ENCODE assay signal across 8 mouse cellular contexts in the genomic region with DNA sequence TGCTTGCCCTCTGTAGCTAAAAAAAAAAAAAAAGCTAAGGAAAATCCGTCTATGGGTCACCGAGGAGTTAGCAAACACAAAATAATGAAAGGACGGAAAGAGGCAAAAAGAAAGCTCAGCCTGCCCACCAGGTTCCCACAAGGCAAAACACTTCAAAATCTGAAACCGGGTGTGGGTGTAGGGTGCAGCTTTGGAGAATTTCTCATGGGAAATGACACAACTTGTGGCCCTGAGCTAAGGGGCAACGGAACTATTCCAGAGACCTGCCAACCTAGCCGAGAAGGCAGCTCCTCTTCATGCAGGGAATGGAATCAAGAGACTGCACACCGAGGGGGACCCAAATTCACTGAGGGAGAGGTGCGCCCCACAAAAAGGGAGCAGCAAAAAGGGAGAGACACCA. TPM values are rescaled to one million over a fixed set of nuclear protein-coding genes. Genes with fewer than 3 reads are reported as not detected.
DNase-seq lines count a peak whose midpoint lies in the region; ATAC-seq and TF ChIP-seq lines count a peak whose summit lies in the region.

No protein-coding gene starts in this region.

- peak overlapping the region; percentile 94 for H3K4me2 ChIP-seq in forebrain, embryonic 14.5 days (ENCODE audit: low read length)
- peak overlapping the region; percentile 97 for H3K4me2 ChIP-seq in liver, embryonic 11.5 days

- no peak for TF ChIP-seq POLR2A in cerebellum, adult 2 months (IDR thresholded peaks at IDR 0.05; ENCODE audit: borderline replicate concordance, insufficient read depth, low read length)
- no peak for TF ChIP-seq POLR2A in ES-Bruce4 (IDR thresholded peaks at IDR 0.05; ENCODE audit: insufficient read depth, low read length)

- H3K36me3 ChIP-seq in ES-Bruce4 (ENCODE audit: control insufficient read depth, insufficient read depth, low read length, poor library complexity, severe bottlenecking): peaks cover 11% of the 10 kb centered on the region
- peaks cover 23% of the 10 kb centered on the region for H3K36me3 ChIP-seq in forebrain, embryonic 14.5 days (ENCODE audit: control insufficient read depth, insufficient read depth, low read length)
- peaks cover 12% of the 10 kb centered on the region for H3K36me3 ChIP-seq in liver, embryonic 11.5 days (ENCODE audit: control insufficient read depth, insufficient read depth, low read length)
- H3K36me3 ChIP-seq in splenic B cell, adult 2 months (ENCODE audit: control insufficient read depth, insufficient read depth, low read length, poor library complexity, severe bottlenecking): peaks cover 5% of the 10 kb centered on the region

- H3K9me3 ChIP-seq in ES-Bruce4 (replicated peaks; ENCODE audit: control insufficient read depth, insufficient read depth, low read length, poor library complexity, severe bottlenecking): peaks cover 12% of the 10 kb centered on the region
- H3K9me3 ChIP-seq in forebrain, embryonic 14.5 days (replicated peaks; ENCODE audit: control insufficient read depth, low read length): no peaks in the 10 kb centered on the region
- H3K9me3 ChIP-seq in liver, embryonic 11.5 days (ENCODE audit: control insufficient read depth, low read length): no peaks in the 10 kb centered on the region

- no peak for DNase-seq in cerebellum, adult 2 months
- no peak for DNase-seq in cerebellum, postnatal 4 days (ENCODE audit: low spot score in 2 of 2)
- no peak for DNase-seq in forebrain, embryonic 14.5 days (ENCODE audit: low spot score)
- DNase-seq in liver, embryonic 11.5 days (ENCODE audit: low spot score): no peak
- DNase-seq in splenic B cell, adult 2 months (ENCODE audit: low read depth, low spot score): peak; percentile 8
- no peak for DNase-seq in cerebellum, adult 11 months
- no peak for DNase-seq in urinary bladder, postnatal 4 days (ENCODE audit: low spot score in 2 of 2)

- peak overlapping the region; percentile 92 for H3K9ac ChIP-seq in ES-Bruce4 (ENCODE audit: low read depth, poor library complexity, severe bottlenecking)
- peak overlapping the region; percentile 98 for H3K9ac ChIP-seq in forebrain, embryonic 14.5 days (ENCODE audit: low read length)
- peak overlapping the region; percentile 97 for H3K9ac ChIP-seq in liver, embryonic 11.5 days (ENCODE audit: low read depth, low read length)

- H3K27ac ChIP-seq in cerebellum, adult 2 months (ENCODE audit: insufficient read depth, low read length): peak overlapping the region; percentile 85
- no peak overlapping the region for H3K27ac ChIP-seq in ES-Bruce4 (ENCODE audit: insufficient read depth, low read length)
- no peak overlapping the region for H3K27ac ChIP-seq in forebrain, embryonic 14.5 days (ENCODE audit: low read depth, low read length)
- H3K27ac ChIP-seq in liver, embryonic 11.5 days (ENCODE audit: low read depth, low read length): peak overlapping the region; percentile 73; the same call in 1 of the 2 replicates

- H3K4me1 ChIP-seq in cerebellum, adult 2 months (ENCODE audit: control insufficient read depth, insufficient read depth, low read length): peaks cover 11% of the 10 kb centered on the region
- H3K4me1 ChIP-seq in ES-Bruce4 (ENCODE audit: control insufficient read depth, insufficient read depth, low read length): peaks cover 1% of the 10 kb centered on the region
- H3K4me1 ChIP-seq in forebrain, embryonic 14.5 days (ENCODE audit: control insufficient read depth, insufficient read depth, low read length): peaks cover 10% of the 10 kb centered on the region
- peaks cover 10% of the 10 kb centered on the region for H3K4me1 ChIP-seq in liver, embryonic 11.5 days (replicated peaks; ENCODE audit: control insufficient read depth, insufficient read depth, low read length)

- no peaks in the 10 kb centered on the region for H3K27me3 ChIP-seq in cerebellum, adult 2 months (ENCODE audit: control insufficient read depth, insufficient read depth, low read length)
- H3K27me3 ChIP-seq in ES-Bruce4 (ENCODE audit: control insufficient read depth, insufficient read depth, low read length, poor library complexity, severe bottlenecking): no peaks in the 10 kb centered on the region
- no peaks in the 10 kb centered on the region for H3K27me3 ChIP-seq in forebrain, embryonic 14.5 days (replicated peaks; ENCODE audit: control insufficient read depth, insufficient read depth, low read length)
- no peaks in the 10 kb centered on the region for H3K27me3 ChIP-seq in liver, embryonic 11.5 days (replicated peaks; ENCODE audit: control insufficient read depth, insufficient read depth, low read length)
- H3K27me3 ChIP-seq in splenic B cell, adult 2 months (ENCODE audit: control insufficient read depth, insufficient read depth, low read length, poor library complexity, severe bottlenecking): no peaks in the 10 kb centered on the region

- TF ChIP-seq CTCF in cerebellum, adult 2 months (IDR thresholded peaks at IDR 0.05; ENCODE audit: borderline replicate concordance, insufficient read depth, low read depth, low read length): no peak
- TF ChIP-seq CTCF in ES-Bruce4 (IDR thresholded peaks at IDR 0.05; ENCODE audit: low read depth, low read length): no peak

- no peak for TF ChIP-seq EP300 in ES-Bruce4 (IDR thresholded peaks at IDR 0.05; ENCODE audit: insufficient read depth, low read depth, low read length)

- ATAC-seq in forebrain, embryonic 14.5 days: no peak
- peak; percentile 25 for ATAC-seq in liver, embryonic 11.5 days (replicated peaks; ENCODE audit: low FRiP score)

- H3K4me3 ChIP-seq in cerebellum, adult 2 months (replicated peaks; ENCODE audit: insufficient read depth, low read depth, low read length): peak overlapping the region; percentile 86
- H3K4me3 ChIP-seq in ES-Bruce4 (ENCODE audit: low read depth, low read length): peak overlapping the region; percentile 90
- peak overlapping the region; percentile 95 for H3K4me3 ChIP-seq in forebrain, embryonic 14.5 days (ENCODE audit: low read depth, low read length)
- peak overlapping the region; percentile 99 for H3K4me3 ChIP-seq in liver, embryonic 11.5 days (ENCODE audit: low read depth, low read length)

- 5% methylated on average over 8 of the region's 8 CpGs for WGBS in cerebellum, adult 2 months
- 4% methylated on average over 8 of the region's 8 CpGs for WGBS in forebrain, embryonic 14.5 days
- 10% methylated on average over 8 of the region's 8 CpGs for WGBS in liver, embryonic 11.5 days

RNA-seq across cellular contexts. Expression of a gene that starts 0.7 kb away (rescaled TPM):
- polyA plus RNA-seq in cerebellum, adult 2 months (2012; rRNA removed): 14.6 and 16.0 TPM in 2 replicates
- 25.4 and 34.6 TPM in 2 replicates for polyA plus RNA-seq in ES-Bruce4 (2011; ENCODE audit: insufficient read depth, insufficient read length, low read depth, missing spikeins)
- polyA plus RNA-seq in forebrain, embryonic 14.5 days (2014; fragmentation: Nextera tagmentation; extraction: Ambion mirVana): 3.4 and 3.8 TPM in 2 replicates
- polyA plus RNA-seq in liver, embryonic 11.5 days (2014; fragmentation: Nextera tagmentation; extraction: Ambion mirVana): 5.6 and 7.5 TPM in 2 replicates

RNA-seq across cellular contexts. Expression of a gene that starts 31.5 kb away (rescaled TPM):
- polyA plus RNA-seq in cerebellum, adult 2 months (2012; rRNA removed): 30.9 and 32.0 TPM in 2 replicates
- polyA plus RNA-seq in ES-Bruce4 (2011; ENCODE audit: insufficient read depth, insufficient read length, low read depth, missing spikeins): 9.5 and 11.0 TPM in 2 replicates
- polyA plus RNA-seq in forebrain, embryonic 14.5 days (2014; fragmentation: Nextera tagmentation; extraction: Ambion mirVana): 73.9 and 76.2 TPM in 2 replicates
- polyA plus RNA-seq in liver, embryonic 11.5 days (2014; fragmentation: Nextera tagmentation; extraction: Ambion mirVana): 10.6 and 11.7 TPM in 2 replicates

RNA-seq across cellular contexts. Expression of a gene that starts 41.5 kb away (rescaled TPM):
- polyA plus RNA-seq in cerebellum, adult 2 months (2012; rRNA removed): 74.4 and 80.0 TPM in 2 replicates
- polyA plus RNA-seq in ES-Bruce4 (2011; ENCODE audit: insufficient read depth, insufficient read length, low read depth, missing spikeins): 108 and 115 TPM in 2 replicates
- polyA plus RNA-seq in forebrain, embryonic 14.5 days (2014; fragmentation: Nextera tagmentation; extraction: Ambion mirVana): 33.5 and 35.7 TPM in 2 replicates
- 32.7 and 36.5 TPM in 2 replicates for polyA plus RNA-seq in liver, embryonic 11.5 days (2014; fragmentation: Nextera tagmentation; extraction: Ambion mirVana)

RNA-seq across cellular contexts. Expression of a gene that starts 43.8 kb away (rescaled TPM):
- 88.2 and 90.7 TPM in 2 replicates for polyA plus RNA-seq in cerebellum, adult 2 months (2012; rRNA removed)
- polyA plus RNA-seq in ES-Bruce4 (2011; ENCODE audit: insufficient read depth, insufficient read length, low read depth, missing spikeins): 79.8 and 80.4 TPM in 2 replicates
- polyA plus RNA-seq in forebrain, embryonic 14.5 days (2014; fragmentation: Nextera tagmentation; extraction: Ambion mirVana): 172 and 187 TPM in 2 replicates
- 76.4 and 85.5 TPM in 2 replicates for polyA plus RNA-seq in liver, embryonic 11.5 days (2014; fragmentation: Nextera tagmentation; extraction: Ambion mirVana)

Comparison
In these comparisons a context has a peak if more than half of its experiments do, and no peak if none do; other contexts are left out.
1. H3K27ac ChIP-seq: peak in cerebellum, adult 2 months (single experiment) and liver, embryonic 11.5 days (single experiment); none in ES-Bruce4 (single experiment) and forebrain, embryonic 14.5 days (single experiment).
2. Peak in every context shown above with its lines, with median percentiles within 50 percentile points of each other: H3K4me3 ChIP-seq and H3K9ac ChIP-seq.